8 mouse cellular contexts compared by ENCODE assay signal in the genomic region with DNA sequence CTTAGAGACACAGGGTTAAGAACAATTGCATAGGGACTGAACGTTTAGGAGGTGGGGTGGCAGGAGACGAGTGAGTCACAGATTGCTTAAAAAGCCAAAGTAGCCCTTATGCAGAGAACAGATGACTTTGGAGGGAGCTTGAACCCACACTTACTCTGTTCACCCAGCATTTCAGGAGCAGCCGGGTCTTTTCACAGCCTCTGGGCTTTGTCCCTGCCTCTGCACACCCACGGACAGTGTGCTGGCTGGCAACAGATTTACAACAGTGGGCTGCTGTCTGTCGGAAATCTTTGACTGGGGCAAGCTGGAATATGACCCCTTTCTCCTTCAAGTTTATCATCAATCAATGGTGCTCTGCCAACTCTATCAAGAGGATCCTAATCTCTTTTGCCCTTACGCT. TPM values are rescaled to one million over a fixed set of nuclear protein-coding genes. Genes with fewer than 3 reads are reported as not detected.
DNase-seq lines count a peak whose midpoint lies in the region; ATAC-seq and TF ChIP-seq lines count a peak whose summit lies in the region.

No protein-coding gene starts in this region.

- H3K36me3 ChIP-seq in forebrain, embryonic 13.5 days (ENCODE audit: poor library complexity, severe bottlenecking) = no peaks in the 10 kb centered on the region
- no peaks in the 10 kb centered on the region for H3K36me3 ChIP-seq in forebrain, embryonic 12.5 days (replicated peaks)
- H3K36me3 ChIP-seq in heart, postnatal 0 days (replicated peaks; ENCODE audit: control insufficient read depth, insufficient read depth, low read length) = no peaks in the 10 kb centered on the region
- H3K36me3 ChIP-seq in limb, embryonic 12.5 days = no peaks in the 10 kb centered on the region
- no peaks in the 10 kb centered on the region for H3K36me3 ChIP-seq in stomach, embryonic 14.5 days (ENCODE audit: control insufficient read depth, insufficient read depth, low read length)

- H3K4me1 ChIP-seq in forebrain, embryonic 13.5 days = peaks cover 6% of the 10 kb centered on the region; the same call in 1 of the 2 replicates
- H3K4me1 ChIP-seq in forebrain, embryonic 12.5 days = 0 out of 2 replicates have a peak, but pooled peaks cover 2% of the 10 kb centered on the region
- peaks cover 5% of the 10 kb centered on the region; the same call in 1 of the 2 replicates for H3K4me1 ChIP-seq in heart, postnatal 0 days (ENCODE audit: control insufficient read depth, insufficient read depth)
- peaks cover 11% of the 10 kb centered on the region; the same call in 1 of the 2 replicates for H3K4me1 ChIP-seq in limb, embryonic 12.5 days (replicated peaks)
- H3K4me1 ChIP-seq in stomach, embryonic 14.5 days (ENCODE audit: control insufficient read depth, insufficient read depth, low read length) = peaks cover 7% of the 10 kb centered on the region

- no peaks in the 10 kb centered on the region for H3K9me3 ChIP-seq in forebrain, embryonic 13.5 days (replicated peaks)
- H3K9me3 ChIP-seq in forebrain, embryonic 12.5 days = no peaks in the 10 kb centered on the region
- no peaks in the 10 kb centered on the region for H3K9me3 ChIP-seq in heart, postnatal 0 days (replicated peaks; ENCODE audit: control insufficient read depth, low read length)
- no peaks in the 10 kb centered on the region for H3K9me3 ChIP-seq in limb, embryonic 12.5 days
- no peaks in the 10 kb centered on the region for H3K9me3 ChIP-seq in stomach, embryonic 14.5 days (ENCODE audit: control insufficient read depth, low read depth, low read length)

- TF ChIP-seq EP300 in heart, postnatal 0 days (IDR thresholded peaks at IDR 0.05; ENCODE audit: low read depth) = no peak

- peak overlapping the region; percentile 56; the same call in 1 of the 2 replicates for H3K4me2 ChIP-seq in forebrain, embryonic 13.5 days
- no peak overlapping the region for H3K4me2 ChIP-seq in forebrain, embryonic 12.5 days
- H3K4me2 ChIP-seq in heart, postnatal 0 days (ENCODE audit: low read depth, low read length) = peak overlapping the region; percentile 68
- peak overlapping the region; percentile 54; the same call in 1 of the 2 replicates for H3K4me2 ChIP-seq in limb, embryonic 12.5 days
- H3K4me2 ChIP-seq in stomach, embryonic 14.5 days (replicated peaks; ENCODE audit: low read depth, low read length) = peak overlapping the region; percentile 51

- ATAC-seq in forebrain, embryonic 13.5 days = no peak
- no peak for ATAC-seq in forebrain, embryonic 12.5 days (ENCODE audit: low FRiP score)
- no peak for ATAC-seq in heart, postnatal 0 days (ENCODE audit: insufficient read depth, low read depth)
- ATAC-seq in limb, embryonic 12.5 days (ENCODE audit: insufficient number of reproducible peaks, insufficient read depth, low FRiP score, low TSS enrichment, low read depth) = no peak
- ATAC-seq in stomach, embryonic 14.5 days (ENCODE audit: insufficient number of reproducible peaks, insufficient read depth, low FRiP score, low read depth) = no peak

- WGBS in forebrain, embryonic 13.5 days = 56% methylated on average over 6 of the region's 6 CpGs
- 49% methylated on average over 6 of the region's 6 CpGs for WGBS in forebrain, embryonic 12.5 days
- 28% methylated on average over 6 of the region's 6 CpGs for WGBS in heart, postnatal 0 days
- WGBS in limb, embryonic 12.5 days = 27% methylated on average over 6 of the region's 6 CpGs
- WGBS in stomach, embryonic 14.5 days = 21% methylated on average over 6 of the region's 6 CpGs

- H3K27ac ChIP-seq in forebrain, embryonic 13.5 days = no peak overlapping the region
- no peak overlapping the region for H3K27ac ChIP-seq in forebrain, embryonic 12.5 days
- peak overlapping the region; percentile 44; the same call in 1 of the 2 replicates for H3K27ac ChIP-seq in heart, postnatal 0 days (ENCODE audit: low read depth)
- no peak overlapping the region for H3K27ac ChIP-seq in limb, embryonic 12.5 days
- peak overlapping the region; percentile 61; the same call in 1 of the 2 replicates for H3K27ac ChIP-seq in stomach, embryonic 14.5 days (ENCODE audit: low read length)

- TF ChIP-seq CTCF in heart, postnatal 0 days (IDR thresholded peaks at IDR 0.05; ENCODE audit: low read depth) = no peak

- peak; percentile 25 for DNase-seq in Muller cell, postnatal 12 days (ENCODE audit: inconsistent ontology term)
- DNase-seq in heart, postnatal 0 days (ENCODE audit: low spot score) = no peak
- no peak for DNase-seq in retina, embryonic 14.5 days (ENCODE audit: low spot score)
- no peak for DNase-seq in adrenal gland, adult 8-10 months

- H3K9ac ChIP-seq in forebrain, embryonic 13.5 days = no peak overlapping the region
- H3K9ac ChIP-seq in forebrain, embryonic 12.5 days = no peak overlapping the region
- peak overlapping the region; percentile 47; the same call in 1 of the 2 replicates for H3K9ac ChIP-seq in heart, postnatal 0 days (replicated peaks; ENCODE audit: low read depth, low read length)
- no peak overlapping the region for H3K9ac ChIP-seq in limb, embryonic 12.5 days (replicated peaks)
- H3K9ac ChIP-seq in stomach, embryonic 14.5 days (replicated peaks; ENCODE audit: low read depth, low read length) = no peak overlapping the region

- H3K4me3 ChIP-seq in forebrain, embryonic 13.5 days = no peak overlapping the region
- H3K4me3 ChIP-seq in forebrain, embryonic 12.5 days (replicated peaks) = no peak overlapping the region
- peak overlapping the region; percentile 52 for H3K4me3 ChIP-seq in heart, postnatal 0 days (ENCODE audit: low read depth, low read length)
- no peak overlapping the region for H3K4me3 ChIP-seq in limb, embryonic 12.5 days (replicated peaks)
- no peak overlapping the region for H3K4me3 ChIP-seq in stomach, embryonic 14.5 days (ENCODE audit: low read depth, low read length)

- no peaks in the 10 kb centered on the region for H3K27me3 ChIP-seq in forebrain, embryonic 13.5 days
- no peaks in the 10 kb centered on the region; the same call in 1 of the 2 replicates for H3K27me3 ChIP-seq in forebrain, embryonic 12.5 days
- H3K27me3 ChIP-seq in heart, postnatal 0 days (ENCODE audit: control insufficient read depth, insufficient read depth, low read length) = no peaks in the 10 kb centered on the region
- no peaks in the 10 kb centered on the region for H3K27me3 ChIP-seq in limb, embryonic 12.5 days
- no peaks in the 10 kb centered on the region for H3K27me3 ChIP-seq in stomach, embryonic 14.5 days (ENCODE audit: control insufficient read depth, insufficient read depth, low read length)

RNA-seq across cellular contexts. Expression of gene Cavin2, which starts 44.1 kb away (rescaled TPM):
- polyA plus RNA-seq in forebrain, embryonic 13.5 days (2015; fragmentation: Nextera tagmentation; extraction: Ambion mirVana) = 1.5 and 2.1 TPM in 2 replicates
- 2.0 and 2.7 TPM in 2 replicates for polyA plus RNA-seq in forebrain, embryonic 12.5 days (2016; fragmentation: Nextera tagmentation; extraction: Ambion mirVana)
- 185 and 253 TPM in 2 replicates for total RNA-seq in heart, postnatal 0 days (2014; rRNA removed; ENCODE audit: low replicate concordance)
- polyA plus RNA-seq in heart, postnatal 0 days (2015; fragmentation: Nextera tagmentation; extraction: Ambion mirVana) = 190 and 192 TPM in 2 replicates
- polyA plus RNA-seq in limb, embryonic 12.5 days (2016; fragmentation: Nextera tagmentation; extraction: Ambion mirVana) = 6.3 and 8.2 TPM in 2 replicates
- polyA plus RNA-seq in stomach, embryonic 14.5 days (2014; fragmentation: Nextera tagmentation; extraction: Ambion mirVana) = 88.5 and 94.3 TPM in 2 replicates
- total RNA-seq in adrenal gland, adult 8-10 months (2022) = 10 to 100 TPM; 31.3 to 69.1 (median 42.0) TPM

Comparison
In these comparisons a context has a peak if more than half of its experiments do, and no peak if none do; other contexts are left out.
1. H3K27ac ChIP-seq: peak in heart, postnatal 0 days (single experiment) and stomach, embryonic 14.5 days (single experiment); none in forebrain, embryonic 13.5 days (single experiment), forebrain, embryonic 12.5 days (single experiment) and limb, embryonic 12.5 days (single experiment).